Mouse (Mus musculus): Measurements from ENCODE around the gene Mdm1.

Mdm1 gene

GRCm38 (mm10) chr10:118141018-118141883 is at the start of gene Mdm1:
Gene Mdm1 (plus strand): TSS chr10:118141811.
- ChIA-PET POLR2A (interaction anchor here in 3 of 4 experiments (0.5 to 1.7 kb wide), 57 partner anchors 8 to 1662 kb away, joined by 3 to 34 read pairs (median 4); partner anchors contain the start of genes Mdm2 (in 1 of the 3) and Nup107 (in 1 of the 3)), CTCF (interaction anchor here (0.5 to 1.1 kb wide), 7 partner anchors 16 to 452 kb away, joined by 3 to 5 read pairs (median 3); no protein-coding TSS in a partner anchor)

GRCm38 (mm10) chr10:118092745-118093144 is 48.9 kb upstream of the Mdm1 start:
- POLR2A ChIA-PET, result interaction anchor here in 2 of 4 experiments (0.6 to 1.1 kb wide), 4 partner anchors 21 to 1554 kb away, joined by 3 to 7 read pairs (median 3); no protein-coding TSS in a partner anchor
- CTCF ChIA-PET, result no interaction called here

- CTCF ChIA-PET, result no interaction called here
- POLR2A ChIA-PET, result interaction anchor here in 1 of 4 experiments (0.6 kb wide), 1 partner anchor 885 kb away, joined by 3 read pairs; no protein-coding TSS in a partner anchor
These were observed 47.9 kb upstream of the Mdm1 start for GRCm38 (mm10) chr10:118093728-118094127.

GRCm38 (mm10) chr10:118094853-118095252 is 46.8 kb upstream of the Mdm1 start:
- POLR2A ChIA-PET, result no interaction called here
- CTCF ChIA-PET, result interaction anchor here in 1 of 4 experiments (0.6 kb wide), 1 partner anchor 216 kb away, joined by 7 read pairs; no protein-coding TSS in a partner anchor

GRCm38 (mm10) chr10:118096223-118096622 is 45.4 kb upstream of the Mdm1 start:
- CTCF ChIA-PET, result no interaction called here
- POLR2A ChIA-PET, result interaction anchor here in 1 of 4 experiments (0.9 kb wide), 1 partner anchor 18 kb away, joined by 4 read pairs; no protein-coding TSS in a partner anchor

GRCm38 (mm10) chr10:118097898-118098297 is 43.7 kb upstream of the Mdm1 start:
- POLR2A ChIA-PET, result interaction anchor here in 1 of 4 experiments (0.6 kb wide), 1 partner anchor 52 kb away, joined by 3 read pairs; no protein-coding TSS in a partner anchor
- CTCF ChIA-PET, result no interaction called here

GRCm38 (mm10) chr10:118100570-118100969 is 41.0 kb upstream of the Mdm1 start:
- POLR2A ChIA-PET, result no interaction called here
- CTCF ChIA-PET, result no interaction called here

GRCm38 (mm10) chr10:118101056-118101455 is 40.6 kb upstream of the Mdm1 start:
- ChIA-PET POLR2A (no interaction called here), CTCF (no interaction called here)

- ChIA-PET CTCF (interaction anchor here in 1 of 4 experiments (0.6 kb wide), 1 partner anchor 386 kb away, joined by 8 read pairs; no protein-coding TSS in a partner anchor), POLR2A (interaction anchor here in 3 of 4 experiments (0.6 to 2.5 kb wide), 8 partner anchors 10 to 358 kb away, joined by 3 to 9 read pairs (median 4); partner anchors contain the start of gene Mdm1 (in 1 of the 3))
These were observed 38.5 kb upstream of the Mdm1 start for GRCm38 (mm10) chr10:118103020-118103666.

GRCm38 (mm10) chr10:118103906-118104305 is 37.7 kb upstream of the Mdm1 start:
- CTCF ChIA-PET, result no interaction called here
- POLR2A ChIA-PET, result interaction anchor here in 2 of 4 experiments (0.5 to 2.5 kb wide), 5 partner anchors 9 to 356 kb away, joined by 3 to 9 read pairs (median 5); no protein-coding TSS in a partner anchor

GRCm38 (mm10) chr10:118107031-118107430 is 34.6 kb upstream of the Mdm1 start:
- ChIA-PET POLR2A (interaction anchor here in 2 of 4 experiments (0.9 to 1.6 kb wide), 2 partner anchors 13 to 35 kb away, joined by 3 read pairs; partner anchors contain the start of gene Mdm1 (in 1 of the 2)), CTCF (no interaction called here)

- CTCF ChIA-PET, result interaction anchor here in 2 of 4 experiments (0.6 kb wide), 2 partner anchors 248 to 400 kb away, joined by 3 to 5 read pairs; no protein-coding TSS in a partner anchor
- POLR2A ChIA-PET, result interaction anchor here in 2 of 4 experiments (1.0 to 1.2 kb wide), 2 partner anchors 31 to 283 kb away, joined by 3 read pairs; partner anchors contain the start of gene Mdm1 (in 1 of the 2)
These were observed 31.3 kb upstream of the Mdm1 start for GRCm38 (mm10) chr10:118110006-118110920.

GRCm38 (mm10) chr10:118110921-118111301 is 30.7 kb upstream of the Mdm1 start:
- ChIA-PET POLR2A (interaction anchor here in 1 of 4 experiments (1.2 kb wide), 1 partner anchor 31 kb away, joined by 3 read pairs; the partner anchor contains the start of gene Mdm1), CTCF (no interaction called here)

- POLR2A ChIA-PET, result no interaction called here
- CTCF ChIA-PET, result no interaction called here
These were observed 30.0 kb upstream of the Mdm1 start for GRCm38 (mm10) chr10:118111621-118112020.

GRCm38 (mm10) chr10:118112294-118112893 is 29.2 kb upstream of the Mdm1 start:
- POLR2A ChIA-PET, result interaction anchor here in 1 of 4 experiments (1.1 to 1.4 kb wide), 2 partner anchors 10 to 29 kb away, joined by 3 to 9 read pairs; partner anchors contain the start of gene Mdm1
- CTCF ChIA-PET, result no interaction called here

GRCm38 (mm10) chr10:118113256-118113682 is 28.3 kb upstream of the Mdm1 start:
- CTCF ChIA-PET, result interaction anchor here in 3 of 4 experiments (0.6 to 1.5 kb wide), 4 partner anchors 12 to 889 kb away, joined by 3 to 5 read pairs (median 3); partner anchors contain the start of genes Mdm1 (in 1 of the 3) and Yeats4 (in 1 of the 3)
- POLR2A ChIA-PET, result interaction anchor here in 3 of 4 experiments (0.6 to 1.7 kb wide), 12 partner anchors 10 to 1867 kb away, joined by 3 to 9 read pairs (median 4); partner anchors contain the start of gene Mdm1 (in 3 of the 3)

GRCm38 (mm10) chr10:118114271-118114670 is 27.3 kb upstream of the Mdm1 start:
- ChIA-PET CTCF (interaction anchor here in 2 of 4 experiments (0.6 to 1.5 kb wide), 2 partner anchors 11 kb away, joined by 3 to 5 read pairs; no protein-coding TSS in a partner anchor), POLR2A (interaction anchor here in 3 of 4 experiments (0.7 to 1.7 kb wide), 7 partner anchors 11 to 320 kb away, joined by 3 to 5 read pairs (median 4); partner anchors contain the start of gene Mdm1 (in 1 of the 3))
